Mouse (Mus musculus): Measurements from ENCODE around the gene Mcrip2. TPM values are rescaled to one million over a fixed set of nuclear protein-coding genes. Genes with fewer than 3 reads are reported as not detected.

Gene Mcrip2
- total and polyA plus RNA-seq, 3 experiments, result 1.4 to 16.1 (median 1.7) TPM

- Histone ChIP-seq H3K36me3 (replicated peaks in 1 of 2; ENCODE audit: control insufficient read depth in 1 of 2, insufficient read depth in 1 of 2, low read length in 1 of 2) (peaks cover 51 to 77% of the 10 kb centered on the region in 2 experiments), H3K9ac (ENCODE audit: insufficient read depth, low read depth) (no peak overlapping the region), H3K79me2 (replicated peaks; ENCODE audit: control insufficient read depth, extremely low read depth, insufficient read depth, poor library complexity, severe bottlenecking) (no peaks in the 10 kb centered on the region), H3K4me2 (ENCODE audit: insufficient read depth, low read depth, poor library complexity, severe bottlenecking) (no peak overlapping the region), H3K27ac (ENCODE audit: insufficient read depth, low read depth) (no peak overlapping the region), H3K27me3 (replicated peaks) (no peaks in the 10 kb centered on the region), H3K4me3 (replicated peaks in 1 of 3; ENCODE audit: low read depth in 2 of 3, low read length in 2 of 3, poor library complexity in 1 of 3) (no peak overlapping the region), H3K4me1 (ENCODE audit: control insufficient read depth in 1 of 2, insufficient read depth in 2 of 2) (peaks cover 4 to 12% of the 10 kb centered on the region in 2 experiments), H3K9me3 (replicated peaks; ENCODE audit: low read length) (no peaks in the 10 kb centered on the region)
- in situ Hi-C loops (cut with MboI; ENCODE audit: low pct_ligation_motif_present, low pct_unique_long_range_greater_than_20kb, low sequenced_read_pairs), result no loop called here
- TF ChIP-seq E2F4 (IDR thresholded peaks at IDR 0.05; ENCODE audit: insufficient replicate concordance, low read depth, low read length), result no peak
- no peak for TF ChIP-seq TBP (conservative IDR thresholded peaks at IDR 0.05; ENCODE audit: low read depth, low read length)
- TF ChIP-seq ZC3H11A (IDR thresholded peaks at IDR 0.05; ENCODE audit: low read depth, low read length), result no peak
- TF ChIP-seq MAZ (IDR thresholded peaks at IDR 0.05; ENCODE audit: low read depth, low read length), result no peak
- TF ChIP-seq CTCF (conservative IDR thresholded peaks at IDR 0.05 in 1 of 2, IDR thresholded peaks at IDR 0.05 in 1 of 2; ENCODE audit: low read depth in 2 of 2, low read length in 2 of 2), result peak; percentile 22 to 45; a peak in 3 of 4 replicates
- dilution Hi-C loops (cut with MboI; ENCODE audit: extremely low pct_ligation_motif_present, extremely low pct_unique_long_range_greater_than_20kb, low sequenced_read_pairs), result no loop called here
- no peak for DNase-seq (ENCODE audit: extremely low read depth)
Observed at GRCm38 (mm10) chr17:25879261-25879660, 10.7 kb upstream of the Mcrip2 start.

GRCm38 (mm10) chr17:25878611-25879180 is 10.1 kb upstream of the Mcrip2 start:
- in situ Hi-C loops (cut with MboI; ENCODE audit: low pct_ligation_motif_present, low pct_unique_long_range_greater_than_20kb, low sequenced_read_pairs), result no loop called here
- peaks cover 45 to 71% of the 10 kb centered on the region in 2 experiments for H3K36me3 ChIP-seq (replicated peaks in 1 of 2; ENCODE audit: control insufficient read depth in 1 of 2, insufficient read depth in 1 of 2, low read length in 1 of 2)

More at GRCm38 (mm10) chr17:25878611-25879180, 10.1 kb upstream of the Mcrip2 start:
- H3K9me3 ChIP-seq (replicated peaks; ENCODE audit: low read length), result no peaks in the 10 kb centered on the region
- no peaks in the 10 kb centered on the region for H3K79me2 ChIP-seq (replicated peaks; ENCODE audit: control insufficient read depth, extremely low read depth, insufficient read depth, poor library complexity, severe bottlenecking)
- dilution Hi-C loops (cut with MboI; ENCODE audit: extremely low pct_ligation_motif_present, extremely low pct_unique_long_range_greater_than_20kb, low sequenced_read_pairs), result no loop called here
- no peak for DNase-seq (ENCODE audit: extremely low read depth)
- no peak overlapping the region for H3K27ac ChIP-seq (ENCODE audit: insufficient read depth, low read depth)
- no peak overlapping the region for H3K4me3 ChIP-seq (replicated peaks in 1 of 3; ENCODE audit: low read depth in 2 of 3, low read length in 2 of 3, poor library complexity in 1 of 3)
- no peak overlapping the region for H3K9ac ChIP-seq (ENCODE audit: insufficient read depth, low read depth)
- TF ChIP-seq USF1 (IDR thresholded peaks at IDR 0.05; ENCODE audit: low read depth, low read length), result no peak
- no peak for TF ChIP-seq MAX (IDR thresholded peaks at IDR 0.05; ENCODE audit: low read length)
- TF ChIP-seq RCOR1 (conservative IDR thresholded peaks at IDR 0.05; ENCODE audit: low read depth, low read length), result no peak
- no peak for TF ChIP-seq E2F4 (IDR thresholded peaks at IDR 0.05; ENCODE audit: insufficient replicate concordance, low read depth, low read length)
- TF ChIP-seq JUN (IDR thresholded peaks at IDR 0.05; ENCODE audit: insufficient read depth, low read depth, low read length), result no peak
- no peak for TF ChIP-seq GABPA (IDR thresholded peaks at IDR 0.05; ENCODE audit: insufficient replicate concordance, low read depth, low read length)
- TF ChIP-seq CHD1 (IDR thresholded peaks at IDR 0.05; ENCODE audit: low read depth, low read length), result no peak
- TF ChIP-seq BHLHE40 (IDR thresholded peaks at IDR 0.05; ENCODE audit: low read depth, low read length), result no peak
- no peak for TF ChIP-seq SMC3 (IDR thresholded peaks at IDR 0.05; ENCODE audit: low read depth, low read length)
- TF ChIP-seq CHD2 (IDR thresholded peaks at IDR 0.05; ENCODE audit: low read length), result no peak
- TF ChIP-seq NELFE (IDR thresholded peaks at IDR 0.05; ENCODE audit: low read depth, low read length), result no peak
- TF ChIP-seq JUND (conservative IDR thresholded peaks at IDR 0.05; ENCODE audit: low read depth, low read length), result no peak
- no peak for TF ChIP-seq UBTF (IDR thresholded peaks at IDR 0.05; ENCODE audit: low read depth, low read length)
- TF ChIP-seq NRF1 (IDR thresholded peaks at IDR 0.05; ENCODE audit: low read depth, low read length), result no peak
- TF ChIP-seq ELF1 (IDR thresholded peaks at IDR 0.05; ENCODE audit: low read depth, low read length), result no peak
- TF ChIP-seq USF2 (conservative IDR thresholded peaks at IDR 0.05; ENCODE audit: low read depth, low read length), result no peak
- TF ChIP-seq KAT2A (IDR thresholded peaks at IDR 0.05; ENCODE audit: insufficient replicate concordance, low read length), result no peak
- H3K4me1 ChIP-seq (ENCODE audit: control insufficient read depth in 1 of 2, insufficient read depth in 2 of 2), result peaks cover 6 to 18% of the 10 kb centered on the region in 2 experiments
- H3K4me2 ChIP-seq (ENCODE audit: insufficient read depth, low read depth, poor library complexity, severe bottlenecking), result no peak overlapping the region
- H3K27me3 ChIP-seq (replicated peaks), result no peaks in the 10 kb centered on the region
